Mouse (Mus musculus): ENCODE measurements around the gene Slc13a5. TPM values are rescaled to one million over a fixed set of nuclear protein-coding genes. Genes with fewer than 3 reads are reported as not detected.

Slc13a5 gene
- total and polyA plus RNA-seq, 3 experiments = not detected

- Histone ChIP-seq H3K36me3 (ENCODE audit: control insufficient read depth in 1 of 2, insufficient read depth in 2 of 2, low read length in 2 of 2) (no peaks in the 10 kb centered on the region), H3K79me2 (ENCODE audit: control insufficient read depth, insufficient read depth, low read length, poor library complexity) (no peaks in the 10 kb centered on the region), H3K27me3 (ENCODE audit: control insufficient read depth in 1 of 2, insufficient read depth in 2 of 2, low read length in 2 of 2) (no peaks in the 10 kb centered on the region; a peak in 1 of 4 replicates), H3K4me1 (ENCODE audit: control insufficient read depth in 1 of 2, insufficient read depth in 2 of 2, low read length in 2 of 2) (peaks cover 0 to 5% of the 10 kb centered on the region in 2 experiments; a peak in 2 of 4 replicates), H3K9ac (ENCODE audit: control insufficient read depth, low read depth, low read length, poor library complexity, severe bottlenecking) (peak overlapping the region; percentile 41), H3K27ac (ENCODE audit: control insufficient read depth, low read depth, low read length) (no peak overlapping the region; the same call in 1 of the 2 replicates), H3K4me3 (ENCODE audit: control insufficient read depth in 1 of 2, insufficient read depth in 1 of 2, low read depth in 2 of 2, low read length in 2 of 2) (peak overlapping the region in 1 of 2 experiments; percentile 13; a peak in 1 of 4 replicates), H3K9me3 (replicated peaks; ENCODE audit: insufficient read depth, low read length) (no peaks in the 10 kb centered on the region)
- TF ChIP-seq HCFC1 (IDR thresholded peaks at IDR 0.05; ENCODE audit: low read depth, low read length) (0 out of 2 replicates have a peak, but pooled peaks have one; percentile 23), SMC3 (IDR thresholded peaks at IDR 0.05; ENCODE audit: low read depth, low read length) (peak; percentile 83), POLR2A (IDR thresholded peaks at IDR 0.05; ENCODE audit: control insufficient read depth in 1 of 2, insufficient read depth in 1 of 2, low read depth in 1 of 2, low read length in 2 of 2, poor library complexity in 1 of 2) (peak in 1 of 2 experiments; percentile 25; a peak in 1 of 4 replicates), ZKSCAN1 (IDR thresholded peaks at IDR 0.05; ENCODE audit: low read depth, low read length) (no peak), ZC3H11A (IDR thresholded peaks at IDR 0.05; ENCODE audit: low read depth, low read length) (peak; percentile 42; the same call in 1 of the 2 replicates), POLR2AphosphoS2 (IDR thresholded peaks at IDR 0.05; ENCODE audit: low read length) (no peak), MAX (IDR thresholded peaks at IDR 0.05; ENCODE audit: low read length) (0 out of 2 replicates have a peak, but pooled peaks have one; percentile 39), MYB (IDR thresholded peaks at IDR 0.05; ENCODE audit: low read depth, low read length) (no peak), TBP (IDR thresholded peaks at IDR 0.05; ENCODE audit: low read depth, low read length) (0 out of 2 replicates have a peak, but pooled peaks have one; percentile 46), CHD1 (IDR thresholded peaks at IDR 0.05; ENCODE audit: low read depth, low read length) (no peak), MYC (IDR thresholded peaks at IDR 0.05; ENCODE audit: low read depth, low read length) (0 out of 2 replicates have a peak, but pooled peaks have one; percentile 58), GABPA (IDR thresholded peaks at IDR 0.05; ENCODE audit: low read depth, low read length) (no peak), BHLHE40 (IDR thresholded peaks at IDR 0.05; ENCODE audit: borderline replicate concordance, low read depth, low read length) (peak; percentile 37; the same call in 1 of the 2 replicates), CTCF (IDR thresholded peaks at IDR 0.05 in 2 of 3, conservative IDR thresholded peaks at IDR 0.05 in 1 of 3; ENCODE audit: control insufficient read depth in 1 of 3, insufficient read depth in 1 of 3, low read depth in 2 of 3, low read length in 3 of 3, poor library complexity in 1 of 3, severe bottlenecking in 1 of 3) (peak; percentile 84 to 90 (median 87)), MEF2A (IDR thresholded peaks at IDR 0.05; ENCODE audit: extremely low read depth, insufficient replicate concordance, low read depth, low read length, poor library complexity, severe bottlenecking) (no peak), ELF1 (IDR thresholded peaks at IDR 0.05; ENCODE audit: low read depth, low read length) (peak; percentile 45; the same call in 1 of the 2 replicates), SIN3A (IDR thresholded peaks at IDR 0.05; ENCODE audit: low read length) (peak; percentile 58), RAD21 (IDR thresholded peaks at IDR 0.05; ENCODE audit: low read depth, low read length) (peak; percentile 68)
- DNase-seq (ENCODE audit: low read depth, low spot score) = peak; percentile 94
Observed at GRCm38 (mm10) chr11:72221278-72221677, 45.7 kb downstream of the Slc13a5 start.

- TF ChIP-seq MEF2A (IDR thresholded peaks at IDR 0.05; ENCODE audit: extremely low read depth, insufficient replicate concordance, low read depth, low read length, poor library complexity, severe bottlenecking) = no peak
- no peak for TF ChIP-seq RCOR1 (IDR thresholded peaks at IDR 0.05; ENCODE audit: low read depth, low read length)
- no peak for TF ChIP-seq USF1 (IDR thresholded peaks at IDR 0.05; ENCODE audit: low read depth, low read length)
- no peak for TF ChIP-seq MYB (IDR thresholded peaks at IDR 0.05; ENCODE audit: low read depth, low read length)
- TF ChIP-seq USF2 (IDR thresholded peaks at IDR 0.05; ENCODE audit: borderline replicate concordance in 1 of 2, insufficient read depth in 1 of 2, low read depth in 1 of 2, low read length in 2 of 2) = no peak
- no peak for TF ChIP-seq JUND (IDR thresholded peaks at IDR 0.05; ENCODE audit: low read depth, low read length)
- TF ChIP-seq SMC3 (IDR thresholded peaks at IDR 0.05; ENCODE audit: low read depth, low read length) = no peak
- TF ChIP-seq ELF1 (IDR thresholded peaks at IDR 0.05; ENCODE audit: low read depth, low read length) = no peak
- no peak for TF ChIP-seq MAZ (IDR thresholded peaks at IDR 0.05; ENCODE audit: low read depth, low read length)
- no peak for TF ChIP-seq BHLHE40 (IDR thresholded peaks at IDR 0.05; ENCODE audit: borderline replicate concordance, low read depth, low read length)
- TF ChIP-seq ZNF384 (IDR thresholded peaks at IDR 0.05; ENCODE audit: low read depth, low read length) = no peak
- TF ChIP-seq TCF12 (IDR thresholded peaks at IDR 0.05; ENCODE audit: low read depth, low read length) = no peak
- TF ChIP-seq GATA1 (IDR thresholded peaks at IDR 0.05; ENCODE audit: low read depth, low read length) = no peak
- no peak for TF ChIP-seq TBP (IDR thresholded peaks at IDR 0.05; ENCODE audit: low read depth, low read length)
- no peak for TF ChIP-seq ZKSCAN1 (IDR thresholded peaks at IDR 0.05; ENCODE audit: low read depth, low read length)
- no peak for TF ChIP-seq POLR2AphosphoS5 (IDR thresholded peaks at IDR 0.05; ENCODE audit: borderline replicate concordance, low read depth, low read length)
- no peak for TF ChIP-seq POLR2AphosphoS2 (IDR thresholded peaks at IDR 0.05; ENCODE audit: low read length)
- no peak for TF ChIP-seq KAT2A (conservative IDR thresholded peaks at IDR 0.05; ENCODE audit: low read depth, low read length)
- no peak for TF ChIP-seq POLR2A (IDR thresholded peaks at IDR 0.05; ENCODE audit: control insufficient read depth in 1 of 2, insufficient read depth in 1 of 2, low read depth in 1 of 2, low read length in 2 of 2, poor library complexity in 1 of 2)
- no peak for TF ChIP-seq CTCF (IDR thresholded peaks at IDR 0.05 in 2 of 3, conservative IDR thresholded peaks at IDR 0.05 in 1 of 3; ENCODE audit: control insufficient read depth in 1 of 3, insufficient read depth in 1 of 3, low read depth in 2 of 3, low read length in 3 of 3, poor library complexity in 1 of 3, severe bottlenecking in 1 of 3)
- DNase-seq (ENCODE audit: low read depth, low spot score) = no peak
Observed at GRCm38 (mm10) chr11:72217116-72217515, 49.9 kb downstream of the Slc13a5 start.

More at GRCm38 (mm10) chr11:72217116-72217515, 49.9 kb downstream of the Slc13a5 start:
- Histone ChIP-seq H3K4me1 (ENCODE audit: control insufficient read depth in 1 of 2, insufficient read depth in 2 of 2, low read length in 2 of 2) (peaks cover 0 to 7% of the 10 kb centered on the region in 2 experiments; a peak in 2 of 4 replicates), H3K36me3 (ENCODE audit: control insufficient read depth in 1 of 2, insufficient read depth in 2 of 2, low read length in 2 of 2) (peaks cover 0 to 4% of the 10 kb centered on the region in 2 experiments; a peak in 2 of 4 replicates), H3K27me3 (ENCODE audit: control insufficient read depth in 1 of 2, insufficient read depth in 2 of 2, low read length in 2 of 2) (no peaks in the 10 kb centered on the region), H3K9ac (ENCODE audit: control insufficient read depth, low read depth, low read length, poor library complexity, severe bottlenecking) (no peak overlapping the region), H3K9me3 (replicated peaks; ENCODE audit: insufficient read depth, low read length) (no peaks in the 10 kb centered on the region), H3K27ac (ENCODE audit: control insufficient read depth, low read depth, low read length) (no peak overlapping the region), H3K79me2 (ENCODE audit: control insufficient read depth, insufficient read depth, low read length, poor library complexity) (peaks cover 3% of the 10 kb centered on the region), H3K4me3 (ENCODE audit: control insufficient read depth in 1 of 2, insufficient read depth in 1 of 2, low read depth in 2 of 2, low read length in 2 of 2) (no peak overlapping the region)

All from MEL (cell line).